Mouse (Mus musculus) C2C12 (cell line): Measurements from ENCODE around the gene Ptpn22.

Source experiments
- CTCF ChIP-seq: IDR thresholded peaks from one replicate; pipeline ENCODE4 v1.5.1; 2011; ENCODE audit not compliant: control insufficient read depth, insufficient read depth, insufficient read length
- FOSL1 ChIP-seq: IDR thresholded peaks from one replicate; pipeline ENCODE4 v1.8.0; 2011; ENCODE audit warnings: mild to moderate bottlenecking, low read length; ENCODE audit not compliant: poor library complexity, insufficient read depth, severe bottlenecking
- MYOD1 ChIP-seq: IDR thresholded peaks from one replicate; pipeline ENCODE4 v1.6.1; 2011; ENCODE audit warnings: low read depth; ENCODE audit not compliant: control insufficient read depth, insufficient read length
- USF1 ChIP-seq: IDR thresholded peaks from one replicate; pipeline ENCODE4 v1.6.1; 2011; ENCODE audit warnings: low read depth, mild to moderate bottlenecking, control low read depth, moderate library complexity

DNA sequence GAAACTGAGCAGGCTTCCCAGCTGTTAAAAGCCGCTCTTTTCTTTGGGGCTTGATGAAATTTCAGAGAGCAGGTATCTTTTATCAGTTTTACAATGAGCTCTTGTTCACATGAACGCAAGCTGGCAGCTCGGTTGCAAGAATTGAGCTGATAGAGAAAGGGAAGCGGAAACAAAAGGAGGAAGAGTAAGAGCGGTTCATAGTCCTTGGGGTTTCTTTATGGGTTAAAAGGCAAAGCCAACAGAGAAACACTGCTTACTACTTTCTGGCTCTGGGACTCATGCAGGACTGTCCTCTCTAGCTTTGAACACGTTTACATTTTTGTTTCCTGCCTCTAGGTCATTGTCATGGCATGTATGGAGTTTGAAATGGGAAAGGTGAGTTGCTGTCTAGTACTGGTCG lies 14.7 kb downstream of the Ptpn22 start:
- TF ChIP-seq USF1 (no peak), CTCF (no peak), MYOD1 (no peak), FOSL1 (no peak)
